Mouse (Mus musculus) kidney, adult 2 months (tissue): ENCODE data around the gene Mtrf1. TPM values are rescaled to one million over a fixed set of nuclear protein-coding genes. Genes with fewer than 3 reads are reported as not detected.

Experiments
- DNase-seq: peaks from one replicate; pipeline ENCODE4 v3.0.0; 2021
- H3K27ac ChIP-seq: fragments of 200-500 bp; 2 replicates; pipeline ENCODE4 v1.5.1; 2012; ENCODE audit warnings: low read depth, low read length, control low read depth, inconsistent platforms; ENCODE audit not compliant: insufficient read depth
- H3K27me3 ChIP-seq: fragments of 200-500 bp; replicated peaks from 2 replicates; pipeline ENCODE4 v1.6.1; 2012; ENCODE audit warnings: mild to moderate bottlenecking, moderate library complexity, low read length, inconsistent platforms; ENCODE audit not compliant: control insufficient read depth, insufficient read depth
- H3K36me3 ChIP-seq: fragments of 200-500 bp; 2 replicates; pipeline ENCODE4 v1.6.1; 2012; ENCODE audit warnings: mild to moderate bottlenecking, moderate library complexity, low read length, inconsistent platforms; ENCODE audit not compliant: control insufficient read depth, insufficient read depth
- H3K4me1 ChIP-seq: fragments of 200-500 bp; 2 replicates; pipeline ENCODE4 v1.6.1; 2011; ENCODE audit warnings: low read length; ENCODE audit not compliant: control insufficient read depth, insufficient read depth
- H3K4me3 ChIP-seq: fragments of 200-500 bp; 2 replicates; pipeline ENCODE4 v1.5.1; 2011; ENCODE audit warnings: mild to moderate bottlenecking, low read depth, low read length, control low read depth; ENCODE audit not compliant: insufficient read depth
- CTCF ChIP-seq: fragments of 200-500 bp; conservative IDR thresholded peaks from 2 replicates; pipeline ENCODE4 v1.5.1; 2011; ENCODE audit warnings: low read depth, mild to moderate bottlenecking, control low read depth, low read length, moderate library complexity, mixed read lengths; ENCODE audit not compliant: insufficient read depth, insufficient read length
- POLR2A ChIP-seq: fragments of 200-500 bp; IDR thresholded peaks from one replicate; pipeline ENCODE4 v1.6.1; 2011; ENCODE audit warnings: low read depth, low read length, control low read depth
- WGBS: fragments of 180-500 bp; shearing (Covaris S2); methylation state at CpG from one replicate; pipeline ENCODE4 v1.1.7; 2018; 5-methylcytosine and 5-hydroxymethylcytosine counted together
- polyA plus RNA-seq: library from polyadenylated mRNA; depleted of rRNA; stranded (reverse); fragments of >200 nt; gene quantifications from 2 replicates; pipeline ENCODE4 v1.2.3, GENCODE M21; 2012; rRNA removed

Mtrf1 gene
- 3.2 and 4.7 TPM in 2 replicates for polyA plus RNA-seq

- Histone ChIP-seq H3K27me3 (no peaks in the 10 kb centered on the region), H3K4me3 (peak within 1 kb of the TSS; percentile 85), H3K36me3 (no peaks in the 10 kb centered on the region), H3K4me1 (no peaks in the 10 kb centered on the region), H3K27ac (peak within 1 kb of the TSS; percentile 96)
- DNase-seq: peak; percentile 78
- WGBS: 17% methylated on average over 23 of the region's 23 CpGs
- no peak for TF ChIP-seq CTCF
- TF ChIP-seq POLR2A: no peak
Measured at GRCm38 (mm10) chr14:79397321-79398122, at the start of gene Mtrf1. Gene Mtrf1, plus strand, starts transcription at chr14:79397772.

- TF ChIP-seq CTCF: no peak
- TF ChIP-seq POLR2A: no peak
- Histone ChIP-seq H3K36me3 (peaks cover 9% of the 10 kb centered on the region), H3K4me3 (no peak overlapping the region), H3K27me3 (no peaks in the 10 kb centered on the region), H3K4me1 (no peaks in the 10 kb centered on the region), H3K27ac (no peak overlapping the region)
- no peak for DNase-seq
- WGBS: 96% methylated on average over 2 of the region's 2 CpGs
Measured at GRCm38 (mm10) chr14:79358055-79358454, 39.5 kb upstream of the Mtrf1 start.

GRCm38 (mm10) chr14:79377041-79377440 is 20.5 kb upstream of the Mtrf1 start:
- H3K27ac ChIP-seq: no peak overlapping the region
- TF ChIP-seq POLR2A (no peak), CTCF (no peak)
- no peaks in the 10 kb centered on the region for H3K27me3 ChIP-seq
- no peaks in the 10 kb centered on the region for H3K4me1 ChIP-seq
- no peaks in the 10 kb centered on the region; the same call in 1 of the 2 replicates for H3K36me3 ChIP-seq
- DNase-seq: no peak
- no peak overlapping the region for H3K4me3 ChIP-seq

GRCm38 (mm10) chr14:79383120-79383519 is 14.5 kb upstream of the Mtrf1 start:
- Histone ChIP-seq H3K4me1 (no peaks in the 10 kb centered on the region), H3K27me3 (no peaks in the 10 kb centered on the region), H3K36me3 (no peaks in the 10 kb centered on the region; the same call in 1 of the 2 replicates), H3K27ac (no peak overlapping the region), H3K4me3 (no peak overlapping the region)
- no peak for TF ChIP-seq POLR2A
- TF ChIP-seq CTCF: no peak
- 93% methylated on average over 7 of the region's 7 CpGs for WGBS
- DNase-seq: no peak

- no peaks in the 10 kb centered on the region; the same call in 1 of the 2 replicates for H3K36me3 ChIP-seq
- H3K27ac ChIP-seq: no peak overlapping the region
- WGBS: 90% methylated on average over 3 of the region's 3 CpGs
- H3K27me3 ChIP-seq: no peaks in the 10 kb centered on the region
- TF ChIP-seq POLR2A (no peak), CTCF (no peak)
- no peak for DNase-seq
- H3K4me1 ChIP-seq: peaks cover 7% of the 10 kb centered on the region; the same call in 1 of the 2 replicates
- H3K4me3 ChIP-seq: no peak overlapping the region
Measured at GRCm38 (mm10) chr14:79388304-79388703, 9.3 kb upstream of the Mtrf1 start.

- peak overlapping the region; percentile 86 for H3K4me3 ChIP-seq
- H3K27me3 ChIP-seq: no peaks in the 10 kb centered on the region
- H3K27ac ChIP-seq: peak overlapping the region; percentile 97
- TF ChIP-seq CTCF (no peak), POLR2A (no peak)
- peak; percentile 59 for DNase-seq
- H3K36me3 ChIP-seq: no peaks in the 10 kb centered on the region; the same call in 1 of the 2 replicates
- H3K4me1 ChIP-seq: peaks cover 7% of the 10 kb centered on the region; the same call in 1 of the 2 replicates
- under 1% methylated on average over 16 of the region's 16 CpGs for WGBS
Measured at GRCm38 (mm10) chr14:79389438-79390264, 7.9 kb upstream of the Mtrf1 start.

- H3K36me3 ChIP-seq: no peaks in the 10 kb centered on the region
- peak; percentile 28; the same call in 1 of the 2 replicates for TF ChIP-seq CTCF
- peak; percentile 75 for TF ChIP-seq POLR2A
- no peaks in the 10 kb centered on the region for H3K27me3 ChIP-seq
- peak within 1 kb of the TSS; percentile 86 for H3K4me3 ChIP-seq
- H3K4me1 ChIP-seq: peaks cover 7% of the 10 kb centered on the region; the same call in 1 of the 2 replicates
- under 1% methylated on average over 71 of the region's 71 CpGs for WGBS
- H3K27ac ChIP-seq: peak within 1 kb of the TSS; percentile 97
- DNase-seq: peak; percentile 96
Measured at GRCm38 (mm10) chr14:79390265-79390926, 7.2 kb upstream of the Mtrf1 start, which contains the start of gene Naa16. Gene Naa16, minus strand, starts transcription at chr14:79390778.
